Mouse (Mus musculus) left cerebral cortex, adult 6 months (tissue): ENCODE results near the gene Casc4. TPM values are rescaled to one million over a fixed set of nuclear protein-coding genes. Genes with fewer than 3 reads are reported as not detected.

Experiments used
- long read RNA-seq, 2 experiments: library from polyadenylated mRNA; unstranded; transcript quantifications; one replicate each; pipeline ENCODE4 v2.0.0; 2019 to 2020
- polyA plus RNA-seq: library from polyadenylated mRNA; unstranded; fragments of <200 nt; fragmentation: Nextera tagmentation; gene quantifications from 2 replicates; pipeline ENCODE4 v1.2.3, GENCODE M21; 2021

Gene Casc4
- 21.4 and 89.8 TPM in 2 replicates for polyA plus RNA-seq
- long read RNA-seq, experiment 1, full-length matches to known transcripts: 10 of 36 reads
- long read RNA-seq, experiment 1, partial matches to known transcripts: 24 of 36 reads
- long read RNA-seq, experiment 1, other reads (novel, unspliced or antisense): 2 of 36 reads
- long read RNA-seq, experiment 2, full-length matches to known transcripts: 3 of 32 reads
- long read RNA-seq, experiment 2, partial matches to known transcripts: 29 of 32 reads
- long read RNA-seq, experiment 2, other reads (novel, unspliced or antisense): 0 of 32 reads

GRCm38 (mm10) chr2:121866632-121867050 is at the start of gene Casc4:
Gene Casc4 (plus strand): TSS chr2:121866970.

DNA sequence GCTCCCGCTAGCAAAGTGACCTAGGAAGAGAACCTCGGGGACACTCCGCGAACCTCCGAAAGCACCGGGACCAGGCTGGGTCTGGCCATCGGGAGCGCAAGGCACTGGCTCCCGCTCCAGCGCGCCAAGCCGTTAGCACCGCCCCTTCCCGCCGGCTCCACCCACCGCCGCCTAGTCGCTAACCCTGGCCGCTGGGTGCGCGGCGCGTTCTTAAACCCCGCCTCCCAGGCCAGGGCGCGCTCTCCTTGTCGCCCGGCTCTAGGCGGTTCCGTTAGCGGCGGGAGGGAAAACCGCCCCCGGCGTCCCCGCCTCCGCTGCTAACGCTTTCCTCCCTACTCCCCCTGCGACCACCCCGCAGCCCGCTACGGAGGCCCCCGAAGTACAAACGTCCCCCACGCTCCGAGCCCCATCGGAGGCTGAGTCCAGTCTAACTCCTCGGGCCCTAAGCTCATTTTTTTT is 89.0 kb downstream of the Casc4 start, which contains the start of the genes Ctdspl2 and Mageb3:
Gene Ctdspl2, plus strand, starts transcription at position 237 of the 459 bp plus-strand sequence.
Gene Mageb3, minus strand, starts transcription at position 328 of the 459 bp plus-strand sequence.

Other genes starting within 250 kb of the Casc4 start
- 8.0 and 10.2 TPM in 2 replicates for gene Frmd5, start 59.9 kb upstream of the Casc4 start, polyA plus RNA-seq
- 17.2 and 17.7 TPM in 2 replicates for gene Ctdspl2, start 89.0 kb downstream of the Casc4 start, polyA plus RNA-seq
- not detected in 2 replicates for gene Mageb3, start 89.1 kb downstream of the Casc4 start, polyA plus RNA-seq
- gene Eif3j1, start 161.6 kb downstream of the Casc4 start, polyA plus RNA-seq: 26.0 and 30.2 TPM in 2 replicates